Mouse (Mus musculus): ENCODE results near the gene Gm6657. TPM values are rescaled to one million over a fixed set of nuclear protein-coding genes. Genes with fewer than 3 reads are reported as not detected.

Gene Gm6657
- polyA plus RNA-seq, 1 experiment, result 17.2 TPM

- Histone ChIP-seq H3K27ac (ENCODE audit: control insufficient read depth, insufficient read depth, low read depth, low read length) (peak overlapping the region; percentile 96), H3K4me1 (ENCODE audit: control insufficient read depth, insufficient read depth, low read length) (no peaks in the 10 kb centered on the region), H3K27me3 (ENCODE audit: control insufficient read depth, insufficient read depth, low read length) (no peaks in the 10 kb centered on the region), H3K4me3 (ENCODE audit: control insufficient read depth, low read depth, low read length) (peak overlapping the region; percentile 96), H3K36me3 (ENCODE audit: control insufficient read depth, insufficient read depth, low read length) (no peaks in the 10 kb centered on the region)
- TF ChIP-seq CTCF (IDR thresholded peaks at IDR 0.05; ENCODE audit: control insufficient read depth, insufficient read depth, insufficient replicate concordance, low read depth, low read length), result no peak
- peak; percentile 25; the same call in 1 of the 2 replicates for TF ChIP-seq POLR2A (IDR thresholded peaks at IDR 0.05; ENCODE audit: control insufficient read depth, low read depth, low read length)
Observed at GRCm38 (mm10) chr12:78226519-78226875, 32.5 kb downstream of the Gm6657 start.

DNA sequence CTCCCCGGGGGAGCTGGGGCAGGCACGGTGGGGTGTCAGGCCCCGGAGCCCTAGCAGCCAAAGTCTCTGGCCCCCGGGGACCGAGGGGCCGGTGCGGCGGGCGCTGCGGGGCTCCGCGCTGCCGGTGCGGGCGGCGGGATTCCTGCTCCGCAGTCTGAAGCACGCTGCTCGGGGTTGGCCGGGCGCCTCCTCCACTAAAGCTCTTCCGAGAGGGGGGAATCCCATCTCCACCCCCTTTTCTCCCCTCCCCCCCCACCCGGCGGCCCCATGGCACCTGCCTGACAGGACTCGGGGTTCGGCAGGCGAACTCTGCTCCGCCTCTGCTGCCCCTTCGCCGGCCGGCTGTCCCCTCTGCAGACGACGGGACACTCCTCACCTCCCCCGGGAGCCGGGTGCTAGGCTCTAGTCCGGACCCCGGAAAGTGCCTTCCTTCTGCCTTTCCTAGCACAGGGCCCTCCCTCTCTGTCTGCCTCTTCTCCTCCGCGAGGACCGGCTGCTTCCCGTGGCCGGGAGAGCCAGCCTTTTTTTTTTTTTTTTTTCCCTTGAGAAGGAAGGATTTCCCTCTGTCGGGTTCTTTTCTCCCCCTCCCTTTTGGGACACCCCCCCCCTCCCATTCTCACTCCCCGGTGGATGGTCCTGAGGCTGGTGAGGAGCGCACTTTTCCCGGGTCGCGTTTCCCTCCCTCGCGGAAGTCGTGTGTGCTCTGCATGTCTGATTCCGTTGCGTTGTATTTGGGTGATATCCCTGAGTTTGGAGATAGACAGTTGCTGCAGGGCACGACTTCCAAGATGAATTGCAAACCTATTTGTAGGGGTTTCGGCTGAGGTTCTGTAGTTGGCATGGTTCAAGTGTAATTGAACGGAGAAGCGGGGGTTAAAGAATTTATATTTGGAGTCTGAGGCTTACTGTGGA, 33.2 kb downstream of the Gm6657 start:
- H3K4me1 ChIP-seq (ENCODE audit: control insufficient read depth, insufficient read depth, low read length), result no peaks in the 10 kb centered on the region
- peak overlapping the region; percentile 96 for H3K4me3 ChIP-seq (ENCODE audit: control insufficient read depth, low read depth, low read length)
- H3K36me3 ChIP-seq (ENCODE audit: control insufficient read depth, insufficient read depth, low read length), result no peaks in the 10 kb centered on the region
- TF ChIP-seq POLR2A (IDR thresholded peaks at IDR 0.05; ENCODE audit: control insufficient read depth, low read depth, low read length) (no peak), CTCF (IDR thresholded peaks at IDR 0.05; ENCODE audit: control insufficient read depth, insufficient read depth, insufficient replicate concordance, low read depth, low read length) (no peak)
- H3K27ac ChIP-seq (ENCODE audit: control insufficient read depth, insufficient read depth, low read depth, low read length), result peak overlapping the region; percentile 96
- H3K27me3 ChIP-seq (ENCODE audit: control insufficient read depth, insufficient read depth, low read length), result no peaks in the 10 kb centered on the region

DNA sequence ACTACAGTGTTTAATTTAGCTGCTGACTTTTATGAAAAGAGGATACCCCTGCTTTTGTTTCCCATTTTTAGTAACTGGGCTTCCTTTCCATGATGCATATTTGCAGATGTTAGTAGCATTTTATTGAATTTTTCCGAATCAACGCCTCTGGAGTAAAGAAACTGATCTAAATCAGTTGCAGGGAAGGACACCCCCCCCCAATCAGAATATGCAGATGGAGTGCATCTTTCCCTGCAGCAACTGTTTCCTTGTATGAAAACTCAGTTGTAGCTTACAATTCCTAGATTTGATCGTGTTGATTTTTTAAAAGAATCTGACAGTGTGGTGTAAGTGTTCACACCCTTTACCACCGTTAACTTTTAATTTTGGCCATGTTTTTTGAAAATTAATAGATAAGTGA, 34.1 kb downstream of the Gm6657 start:
- H3K36me3 ChIP-seq (ENCODE audit: control insufficient read depth, insufficient read depth, low read length), result no peaks in the 10 kb centered on the region
- H3K4me1 ChIP-seq (ENCODE audit: control insufficient read depth, insufficient read depth, low read length), result no peaks in the 10 kb centered on the region
- H3K27me3 ChIP-seq (ENCODE audit: control insufficient read depth, insufficient read depth, low read length), result no peaks in the 10 kb centered on the region
- H3K4me3 ChIP-seq (ENCODE audit: control insufficient read depth, low read depth, low read length), result no peak overlapping the region
- TF ChIP-seq CTCF (IDR thresholded peaks at IDR 0.05; ENCODE audit: control insufficient read depth, insufficient read depth, insufficient replicate concordance, low read depth, low read length) (no peak), POLR2A (IDR thresholded peaks at IDR 0.05; ENCODE audit: control insufficient read depth, low read depth, low read length) (no peak)
- no peak overlapping the region for H3K27ac ChIP-seq (ENCODE audit: control insufficient read depth, insufficient read depth, low read depth, low read length)

- no peak for TF ChIP-seq POLR2A (IDR thresholded peaks at IDR 0.05; ENCODE audit: control insufficient read depth, low read depth, low read length)
- no peak overlapping the region for H3K27ac ChIP-seq (ENCODE audit: control insufficient read depth, insufficient read depth, low read depth, low read length)
- H3K4me1 ChIP-seq (ENCODE audit: control insufficient read depth, insufficient read depth, low read length), result no peaks in the 10 kb centered on the region
- no peaks in the 10 kb centered on the region for H3K27me3 ChIP-seq (ENCODE audit: control insufficient read depth, insufficient read depth, low read length)
- no peaks in the 10 kb centered on the region for H3K36me3 ChIP-seq (ENCODE audit: control insufficient read depth, insufficient read depth, low read length)
- no peak overlapping the region for H3K4me3 ChIP-seq (ENCODE audit: control insufficient read depth, low read depth, low read length)
Observed at GRCm38 (mm10) chr12:78232560-78232959, 38.5 kb downstream of the Gm6657 start.

DNA sequence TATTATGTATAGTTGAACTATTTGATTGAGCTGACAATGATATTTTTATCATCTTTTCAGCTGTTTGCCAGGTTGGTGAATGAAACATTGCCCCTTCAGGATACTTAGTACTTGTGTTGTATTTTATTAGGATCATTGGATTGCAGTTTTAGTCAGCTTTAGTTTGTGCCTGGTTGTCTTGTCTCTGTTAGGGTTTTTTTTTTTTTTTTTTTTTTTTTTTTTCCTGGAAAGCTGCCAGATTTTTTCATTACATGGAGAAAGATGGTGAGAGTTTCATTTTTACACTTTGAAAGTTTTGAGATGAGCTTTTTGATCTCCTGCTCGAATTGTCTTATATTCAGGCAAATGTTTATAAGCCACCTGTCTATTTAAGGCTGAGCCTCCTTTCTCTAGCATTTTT, 54.3 kb downstream of the Gm6657 start:
- Histone ChIP-seq H3K27me3 (ENCODE audit: control insufficient read depth, insufficient read depth, low read length) (no peaks in the 10 kb centered on the region), H3K4me1 (ENCODE audit: control insufficient read depth, insufficient read depth, low read length) (no peaks in the 10 kb centered on the region)

DNA sequence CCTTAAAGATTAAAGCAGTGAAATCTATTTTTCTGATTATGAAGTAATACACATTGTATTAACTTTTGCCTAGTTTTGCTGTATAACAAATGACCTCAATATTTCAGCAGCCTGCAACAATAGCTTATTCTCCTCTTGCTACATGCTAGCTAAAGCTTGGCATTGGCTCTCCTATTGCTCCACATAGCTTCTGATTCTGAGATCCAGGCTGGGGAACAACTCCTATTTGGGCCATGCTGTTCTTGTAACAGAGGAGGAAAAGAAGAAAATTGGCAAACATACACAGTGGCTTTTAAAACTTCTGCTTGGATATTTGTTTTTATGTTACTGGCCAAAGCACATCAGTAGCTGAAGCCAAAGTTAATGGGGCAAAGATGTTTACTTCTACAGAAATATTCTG, 55.1 kb downstream of the Gm6657 start:
- no peak overlapping the region for H3K4me3 ChIP-seq (ENCODE audit: control insufficient read depth, low read depth, low read length)
- H3K27ac ChIP-seq (ENCODE audit: control insufficient read depth, insufficient read depth, low read depth, low read length), result no peak overlapping the region
- TF ChIP-seq CTCF (IDR thresholded peaks at IDR 0.05; ENCODE audit: control insufficient read depth, insufficient read depth, insufficient replicate concordance, low read depth, low read length) (no peak), POLR2A (IDR thresholded peaks at IDR 0.05; ENCODE audit: control insufficient read depth, low read depth, low read length) (no peak)

More for the DNA sequence above, 54.3 kb downstream of the Gm6657 start:
- H3K4me3 ChIP-seq (ENCODE audit: control insufficient read depth, low read depth, low read length), result no peak overlapping the region
- H3K27ac ChIP-seq (ENCODE audit: control insufficient read depth, insufficient read depth, low read depth, low read length), result no peak overlapping the region
- TF ChIP-seq CTCF (IDR thresholded peaks at IDR 0.05; ENCODE audit: control insufficient read depth, insufficient read depth, insufficient replicate concordance, low read depth, low read length) (no peak), POLR2A (IDR thresholded peaks at IDR 0.05; ENCODE audit: control insufficient read depth, low read depth, low read length) (no peak)
- H3K36me3 ChIP-seq (ENCODE audit: control insufficient read depth, insufficient read depth, low read length), result no peaks in the 10 kb centered on the region

More for the DNA sequence above, 55.1 kb downstream of the Gm6657 start:
- no peaks in the 10 kb centered on the region for H3K4me1 ChIP-seq (ENCODE audit: control insufficient read depth, insufficient read depth, low read length)
- H3K36me3 ChIP-seq (ENCODE audit: control insufficient read depth, insufficient read depth, low read length), result no peaks in the 10 kb centered on the region
- no peaks in the 10 kb centered on the region for H3K27me3 ChIP-seq (ENCODE audit: control insufficient read depth, insufficient read depth, low read length)

Other genes with a start within 250 kb of the Gm6657 start
- 23.5 and 32.4 TPM in 2 replicates for gene Gphn, start 32.1 kb downstream of the Gm6657 start, polyA plus RNA-seq (2012; rRNA removed)

Measured in testis, adult 2 months (tissue).